Mouse (Mus musculus): ENCODE results near the gene Trp53bp2. TPM values are rescaled to one million over a fixed set of nuclear protein-coding genes. Genes with fewer than 3 reads are reported as not detected.

Gene Trp53bp2
- polyA plus RNA-seq, 1 experiment from 2014 or later: 28.0 TPM

DNA sequence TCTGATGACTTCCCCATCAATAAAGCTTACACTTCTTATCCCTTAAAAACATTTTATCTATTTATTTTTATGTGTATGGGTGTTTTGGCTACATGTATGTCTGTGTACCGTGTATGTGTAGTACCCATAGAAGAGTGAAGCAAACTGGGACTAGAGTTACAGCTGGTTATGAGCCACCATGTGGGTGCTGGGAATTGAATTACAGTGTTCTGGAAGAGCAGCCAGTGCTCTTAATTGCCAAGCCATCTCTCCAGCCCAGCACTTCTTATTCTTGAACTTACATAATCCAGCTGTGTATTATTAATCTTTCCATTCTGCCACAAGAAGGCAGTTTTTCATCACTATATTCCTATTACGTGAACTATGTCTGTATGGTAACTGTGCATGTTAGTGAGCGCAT is 10.5 kb downstream of the Trp53bp2 start:
- no peak overlapping the region for H3K4me3 ChIP-seq (ENCODE audit: low read depth, low read length)
- no peaks in the 10 kb centered on the region for H3K9me3 ChIP-seq (ENCODE audit: control insufficient read depth, low read length)
- ATAC-seq (ENCODE audit: low FRiP score) (no peak), DNase-seq (ENCODE audit: low spot score) (no peak)
- no peaks in the 10 kb centered on the region; the same call in 1 of the 2 replicates for H3K4me1 ChIP-seq (replicated peaks; ENCODE audit: control insufficient read depth, insufficient read depth, low read length)
- 70% methylated on average over 3 of the region's 3 CpGs for WGBS
- H3K9ac ChIP-seq (ENCODE audit: low read depth, low read length): no peak overlapping the region
- H3K27me3 ChIP-seq (ENCODE audit: control insufficient read depth, insufficient read depth, low read length): no peaks in the 10 kb centered on the region
- no peak overlapping the region for H3K27ac ChIP-seq (ENCODE audit: low read depth, low read length)
- no peaks in the 10 kb centered on the region for H3K36me3 ChIP-seq (ENCODE audit: control insufficient read depth, insufficient read depth, low read length)
- H3K4me2 ChIP-seq (replicated peaks; ENCODE audit: low read depth, low read length): no peak overlapping the region

DNA sequence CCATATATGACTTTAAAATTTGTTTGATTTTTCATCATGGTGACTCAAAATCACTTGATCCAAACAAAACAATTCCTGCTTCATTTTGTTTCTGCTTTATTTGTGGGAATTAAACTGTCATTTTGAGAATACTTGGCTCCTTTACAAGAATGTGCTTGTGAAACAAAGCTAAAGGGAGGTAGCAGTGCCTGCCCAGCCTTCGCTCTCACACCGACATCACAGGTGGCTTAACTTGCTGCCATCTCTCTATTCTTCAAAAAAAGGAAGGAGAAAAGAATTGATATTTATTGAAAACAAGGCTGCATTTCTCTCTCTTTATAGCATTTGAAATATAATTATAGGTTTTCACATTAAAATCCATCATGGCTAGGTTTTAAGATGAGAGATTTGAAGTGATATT is 15.3 kb downstream of the Trp53bp2 start:
- H3K9me3 ChIP-seq (ENCODE audit: control insufficient read depth, low read length): no peaks in the 10 kb centered on the region
- DNase-seq (ENCODE audit: low spot score): no peak
- no peak overlapping the region for H3K4me2 ChIP-seq (replicated peaks; ENCODE audit: low read depth, low read length)

GRCm38 (mm10) chr1:182425176-182425575 is 16.2 kb downstream of the Trp53bp2 start:
- Histone ChIP-seq H3K27ac (ENCODE audit: low read depth, low read length) (no peak overlapping the region), H3K4me2 (replicated peaks; ENCODE audit: low read depth, low read length) (no peak overlapping the region), H3K9me3 (ENCODE audit: control insufficient read depth, low read length) (no peaks in the 10 kb centered on the region), H3K9ac (ENCODE audit: low read depth, low read length) (no peak overlapping the region), H3K27me3 (ENCODE audit: control insufficient read depth, insufficient read depth, low read length) (no peaks in the 10 kb centered on the region), H3K4me1 (replicated peaks; ENCODE audit: control insufficient read depth, insufficient read depth, low read length) (no peaks in the 10 kb centered on the region; the same call in none of the 2 replicates), H3K4me3 (ENCODE audit: low read depth, low read length) (no peak overlapping the region), H3K36me3 (ENCODE audit: control insufficient read depth, insufficient read depth, low read length) (no peaks in the 10 kb centered on the region)
- ATAC-seq (ENCODE audit: low FRiP score) (no peak), DNase-seq (ENCODE audit: low spot score) (no peak)
- 74% methylated on average over 3 of the region's 3 CpGs for WGBS

More for the DNA sequence above, 15.3 kb downstream of the Trp53bp2 start:
- Histone ChIP-seq H3K36me3 (ENCODE audit: control insufficient read depth, insufficient read depth, low read length) (no peaks in the 10 kb centered on the region), H3K27me3 (ENCODE audit: control insufficient read depth, insufficient read depth, low read length) (no peaks in the 10 kb centered on the region), H3K27ac (ENCODE audit: low read depth, low read length) (no peak overlapping the region), H3K4me1 (replicated peaks; ENCODE audit: control insufficient read depth, insufficient read depth, low read length) (no peaks in the 10 kb centered on the region; the same call in none of the 2 replicates), H3K9ac (ENCODE audit: low read depth, low read length) (no peak overlapping the region), H3K4me3 (ENCODE audit: low read depth, low read length) (no peak overlapping the region)
- ATAC-seq (ENCODE audit: low FRiP score): no peak
- WGBS: 91% methylated on average over 2 of the region's 2 CpGs

DNA sequence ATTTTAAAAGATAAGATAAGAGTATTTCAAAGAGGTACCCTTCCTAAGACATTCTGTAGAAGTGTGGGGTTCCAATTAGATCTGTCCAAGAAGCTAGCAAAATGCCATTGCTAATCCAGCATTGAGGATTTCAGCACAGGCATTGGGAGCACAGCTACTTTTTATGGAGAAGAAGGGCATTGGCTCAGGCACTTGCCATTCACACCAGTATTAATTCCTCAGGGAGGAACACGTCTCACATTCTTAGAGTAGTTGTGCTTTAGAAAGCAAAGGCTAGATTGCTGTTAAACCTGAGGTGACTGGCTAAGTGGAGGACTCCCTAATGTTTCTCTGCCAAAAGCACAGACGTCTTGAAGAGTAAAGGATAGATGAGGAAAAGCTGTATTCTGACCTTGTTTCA is 17.5 kb downstream of the Trp53bp2 start:
- H3K27me3 ChIP-seq (ENCODE audit: control insufficient read depth, insufficient read depth, low read length): no peaks in the 10 kb centered on the region
- 57% methylated on average over 2 of the region's 2 CpGs for WGBS
- H3K4me2 ChIP-seq (replicated peaks; ENCODE audit: low read depth, low read length): no peak overlapping the region
- H3K9ac ChIP-seq (ENCODE audit: low read depth, low read length): no peak overlapping the region
- no peaks in the 10 kb centered on the region; the same call in 1 of the 2 replicates for H3K4me1 ChIP-seq (replicated peaks; ENCODE audit: control insufficient read depth, insufficient read depth, low read length)
- H3K27ac ChIP-seq (ENCODE audit: low read depth, low read length): no peak overlapping the region
- H3K36me3 ChIP-seq (ENCODE audit: control insufficient read depth, insufficient read depth, low read length): no peaks in the 10 kb centered on the region
- no peaks in the 10 kb centered on the region for H3K9me3 ChIP-seq (ENCODE audit: control insufficient read depth, low read length)
- H3K4me3 ChIP-seq (ENCODE audit: low read depth, low read length): no peak overlapping the region
- ATAC-seq (ENCODE audit: low FRiP score) (no peak), DNase-seq (ENCODE audit: low spot score) (no peak)

GRCm38 (mm10) chr1:182427426-182427825 is 18.5 kb downstream of the Trp53bp2 start:
- Histone ChIP-seq H3K36me3 (ENCODE audit: control insufficient read depth, insufficient read depth, low read length) (peaks cover 4% of the 10 kb centered on the region), H3K4me3 (ENCODE audit: low read depth, low read length) (no peak overlapping the region), H3K27me3 (ENCODE audit: control insufficient read depth, insufficient read depth, low read length) (no peaks in the 10 kb centered on the region), H3K27ac (ENCODE audit: low read depth, low read length) (no peak overlapping the region), H3K4me2 (replicated peaks; ENCODE audit: low read depth, low read length) (no peak overlapping the region), H3K4me1 (replicated peaks; ENCODE audit: control insufficient read depth, insufficient read depth, low read length) (no peaks in the 10 kb centered on the region; the same call in 1 of the 2 replicates), H3K9me3 (ENCODE audit: control insufficient read depth, low read length) (no peaks in the 10 kb centered on the region), H3K9ac (ENCODE audit: low read depth, low read length) (no peak overlapping the region)
- DNase-seq (ENCODE audit: low spot score): no peak
- ATAC-seq (ENCODE audit: low FRiP score): no peak
- 90% methylated on average over 1 of the region's 1 CpGs for WGBS

- H3K36me3 ChIP-seq (ENCODE audit: control insufficient read depth, insufficient read depth, low read length): peaks cover 5% of the 10 kb centered on the region
- no peak overlapping the region for H3K9ac ChIP-seq (ENCODE audit: low read depth, low read length)
- no peaks in the 10 kb centered on the region for H3K9me3 ChIP-seq (ENCODE audit: control insufficient read depth, low read length)
- WGBS: 81% methylated on average over 3 of the region's 3 CpGs
- H3K4me2 ChIP-seq (replicated peaks; ENCODE audit: low read depth, low read length): no peak overlapping the region
- H3K4me3 ChIP-seq (ENCODE audit: low read depth, low read length): no peak overlapping the region
- no peak for DNase-seq (ENCODE audit: low spot score)
- H3K27me3 ChIP-seq (ENCODE audit: control insufficient read depth, insufficient read depth, low read length): no peaks in the 10 kb centered on the region
- no peaks in the 10 kb centered on the region; the same call in 1 of the 2 replicates for H3K4me1 ChIP-seq (replicated peaks; ENCODE audit: control insufficient read depth, insufficient read depth, low read length)
- no peak overlapping the region for H3K27ac ChIP-seq (ENCODE audit: low read depth, low read length)
- ATAC-seq (ENCODE audit: low FRiP score): no peak
Observed at GRCm38 (mm10) chr1:182429826-182430225, 20.9 kb downstream of the Trp53bp2 start.

- Histone ChIP-seq H3K27ac (ENCODE audit: low read depth, low read length) (no peak overlapping the region), H3K4me1 (replicated peaks; ENCODE audit: control insufficient read depth, insufficient read depth, low read length) (no peaks in the 10 kb centered on the region; the same call in 1 of the 2 replicates), H3K4me2 (replicated peaks; ENCODE audit: low read depth, low read length) (no peak overlapping the region), H3K4me3 (ENCODE audit: low read depth, low read length) (no peak overlapping the region), H3K9ac (ENCODE audit: low read depth, low read length) (no peak overlapping the region), H3K27me3 (ENCODE audit: control insufficient read depth, insufficient read depth, low read length) (no peaks in the 10 kb centered on the region), H3K9me3 (ENCODE audit: control insufficient read depth, low read length) (no peaks in the 10 kb centered on the region), H3K36me3 (ENCODE audit: control insufficient read depth, insufficient read depth, low read length) (peaks cover 5% of the 10 kb centered on the region)
- 94% methylated on average over 2 of the region's 2 CpGs for WGBS
- DNase-seq (ENCODE audit: low spot score) (no peak), ATAC-seq (ENCODE audit: low FRiP score) (no peak)
Observed at GRCm38 (mm10) chr1:182430676-182431075, 21.7 kb downstream of the Trp53bp2 start.

GRCm38 (mm10) chr1:182432059-182432458 is 23.1 kb downstream of the Trp53bp2 start:
- H3K9me3 ChIP-seq (ENCODE audit: control insufficient read depth, low read length): no peaks in the 10 kb centered on the region
- H3K36me3 ChIP-seq (ENCODE audit: control insufficient read depth, insufficient read depth, low read length): peaks cover 5% of the 10 kb centered on the region
- no peaks in the 10 kb centered on the region for H3K4me1 ChIP-seq (replicated peaks; ENCODE audit: control insufficient read depth, insufficient read depth, low read length)
- 96% methylated on average over 3 of the region's 3 CpGs for WGBS
- H3K27ac ChIP-seq (ENCODE audit: low read depth, low read length): no peak overlapping the region
- no peak overlapping the region for H3K9ac ChIP-seq (ENCODE audit: low read depth, low read length)
- no peak for ATAC-seq (ENCODE audit: low FRiP score)
- DNase-seq (ENCODE audit: low spot score): no peak
- H3K27me3 ChIP-seq (ENCODE audit: control insufficient read depth, insufficient read depth, low read length): no peaks in the 10 kb centered on the region
- no peak overlapping the region for H3K4me3 ChIP-seq (ENCODE audit: low read depth, low read length)
- H3K4me2 ChIP-seq (replicated peaks; ENCODE audit: low read depth, low read length): no peak overlapping the region

- H3K27ac ChIP-seq (ENCODE audit: low read depth, low read length): no peak overlapping the region
- H3K36me3 ChIP-seq (ENCODE audit: control insufficient read depth, insufficient read depth, low read length): peaks cover 8% of the 10 kb centered on the region
- no peak overlapping the region for H3K9ac ChIP-seq (ENCODE audit: low read depth, low read length)
- H3K27me3 ChIP-seq (ENCODE audit: control insufficient read depth, insufficient read depth, low read length): no peaks in the 10 kb centered on the region
- H3K4me1 ChIP-seq (replicated peaks; ENCODE audit: control insufficient read depth, insufficient read depth, low read length): no peaks in the 10 kb centered on the region
- WGBS: 90% methylated on average over 5 of the region's 5 CpGs
- no peak for DNase-seq (ENCODE audit: low spot score)
- no peak overlapping the region for H3K4me2 ChIP-seq (replicated peaks; ENCODE audit: low read depth, low read length)
- no peak for ATAC-seq (ENCODE audit: low FRiP score)
- H3K9me3 ChIP-seq (ENCODE audit: control insufficient read depth, low read length): no peaks in the 10 kb centered on the region
- no peak overlapping the region for H3K4me3 ChIP-seq (ENCODE audit: low read depth, low read length)
Observed at GRCm38 (mm10) chr1:182436746-182437145, 27.8 kb downstream of the Trp53bp2 start.
